Mouse (Mus musculus) kidney, adult 2 months (tissue): ENCODE data around the gene Pgd. TPM values are rescaled to one million over a fixed set of nuclear protein-coding genes. Genes with fewer than 3 reads are reported as not detected.

Experiments
- DNase-seq: peaks from one replicate; pipeline ENCODE4 v3.0.0; 2021
- H3K27ac ChIP-seq: fragments of 200-500 bp; 2 replicates; pipeline ENCODE4 v1.5.1; 2012; ENCODE audit warnings: low read depth, low read length, control low read depth, inconsistent platforms; ENCODE audit not compliant: insufficient read depth
- H3K27me3 ChIP-seq: fragments of 200-500 bp; replicated peaks from 2 replicates; pipeline ENCODE4 v1.6.1; 2012; ENCODE audit warnings: mild to moderate bottlenecking, moderate library complexity, low read length, inconsistent platforms; ENCODE audit not compliant: control insufficient read depth, insufficient read depth
- H3K36me3 ChIP-seq: fragments of 200-500 bp; 2 replicates; pipeline ENCODE4 v1.6.1; 2012; ENCODE audit warnings: mild to moderate bottlenecking, moderate library complexity, low read length, inconsistent platforms; ENCODE audit not compliant: control insufficient read depth, insufficient read depth
- H3K4me1 ChIP-seq: fragments of 200-500 bp; 2 replicates; pipeline ENCODE4 v1.6.1; 2011; ENCODE audit warnings: low read length; ENCODE audit not compliant: control insufficient read depth, insufficient read depth
- H3K4me3 ChIP-seq: fragments of 200-500 bp; 2 replicates; pipeline ENCODE4 v1.5.1; 2011; ENCODE audit warnings: mild to moderate bottlenecking, low read depth, low read length, control low read depth; ENCODE audit not compliant: insufficient read depth
- CTCF ChIP-seq: fragments of 200-500 bp; conservative IDR thresholded peaks from 2 replicates; pipeline ENCODE4 v1.5.1; 2011; ENCODE audit warnings: low read depth, mild to moderate bottlenecking, control low read depth, low read length, moderate library complexity, mixed read lengths; ENCODE audit not compliant: insufficient read depth, insufficient read length
- POLR2A ChIP-seq: fragments of 200-500 bp; IDR thresholded peaks from one replicate; pipeline ENCODE4 v1.6.1; 2011; ENCODE audit warnings: low read depth, low read length, control low read depth
- WGBS: fragments of 180-500 bp; shearing (Covaris S2); methylation state at CpG from one replicate; pipeline ENCODE4 v1.1.7; 2018; 5-methylcytosine and 5-hydroxymethylcytosine counted together
- polyA plus RNA-seq: library from polyadenylated mRNA; depleted of rRNA; stranded (reverse); fragments of >200 nt; gene quantifications from 2 replicates; pipeline ENCODE4 v1.2.3, GENCODE M21; 2012

Gene Pgd
- polyA plus RNA-seq, 1 experiment: 126 TPM

DNA sequence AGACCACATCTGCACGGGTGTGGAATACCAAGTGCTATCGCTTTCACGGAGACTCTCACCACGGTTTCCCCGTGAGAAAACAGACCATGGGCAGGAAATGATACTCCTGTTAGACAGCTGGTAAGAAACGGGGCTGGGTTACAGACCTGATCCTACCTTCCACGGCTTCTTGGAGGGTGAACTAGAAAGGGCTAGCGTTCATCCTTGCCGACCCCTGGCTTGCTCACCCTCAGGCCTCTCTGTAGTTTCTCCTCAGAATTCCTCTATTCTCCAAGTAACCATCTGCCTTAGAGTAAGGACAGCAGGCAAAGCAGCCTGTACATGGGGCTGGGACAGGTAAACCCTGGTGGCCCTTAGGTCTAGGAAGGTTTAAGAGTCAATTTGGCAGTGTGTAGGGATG is 17.4 kb downstream of the Pgd start:
- no peak overlapping the region for H3K4me3 ChIP-seq
- no peak overlapping the region for H3K27ac ChIP-seq
- DNase-seq: no peak
- H3K36me3 ChIP-seq: no peaks in the 10 kb centered on the region
- no peaks in the 10 kb centered on the region for H3K27me3 ChIP-seq
- no peaks in the 10 kb centered on the region for H3K4me1 ChIP-seq
- WGBS: 68% methylated on average over 9 of the region's 9 CpGs
- TF ChIP-seq POLR2A (no peak), CTCF (no peak)

DNA sequence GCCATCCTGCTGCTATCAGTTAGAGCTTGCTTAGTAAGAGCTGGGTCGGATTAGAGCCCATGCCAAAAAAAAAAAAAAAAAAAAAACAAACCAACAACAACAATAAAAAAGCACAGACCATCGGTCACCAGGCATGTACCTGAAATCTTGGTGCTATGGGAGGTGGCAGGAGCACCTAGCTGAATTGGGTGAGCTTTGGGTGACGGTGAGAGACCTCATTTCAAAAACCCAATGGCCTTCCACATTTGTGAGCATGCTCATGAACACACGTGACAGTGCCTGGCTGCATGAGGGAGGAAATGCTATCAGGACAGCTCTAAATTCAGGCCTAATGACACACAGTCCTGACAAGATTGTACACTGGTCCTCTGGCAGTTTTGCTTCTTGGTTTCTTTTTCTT is 18.5 kb downstream of the Pgd start:
- DNase-seq: no peak
- Histone ChIP-seq H3K27me3 (no peaks in the 10 kb centered on the region), H3K4me3 (no peak overlapping the region), H3K4me1 (no peaks in the 10 kb centered on the region), H3K36me3 (no peaks in the 10 kb centered on the region), H3K27ac (no peak overlapping the region)
- TF ChIP-seq CTCF (no peak), POLR2A (no peak)
- 50% methylated on average over 4 of the region's 4 CpGs for WGBS

DNA sequence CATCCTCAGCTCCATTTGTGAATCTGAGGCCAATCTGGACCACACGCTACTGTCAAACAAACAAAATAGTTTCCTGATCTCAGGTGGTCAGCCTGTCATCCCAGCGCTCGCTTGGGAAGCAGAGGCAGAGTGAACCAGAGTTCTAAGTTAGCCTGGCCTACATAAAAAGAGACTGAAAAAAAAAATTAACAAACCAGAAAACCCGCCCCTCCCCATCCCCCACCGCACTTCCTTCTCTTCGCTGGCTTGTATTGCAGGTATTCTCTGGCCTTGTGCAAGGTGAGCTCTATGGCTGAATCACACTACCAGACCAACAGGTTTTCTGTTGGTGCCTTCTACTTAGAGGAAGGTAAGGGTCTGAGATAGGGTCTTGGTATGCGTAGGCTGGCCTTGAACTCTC is 19.0 kb downstream of the Pgd start:
- no peak for TF ChIP-seq CTCF
- TF ChIP-seq POLR2A: no peak
- H3K4me1 ChIP-seq: no peaks in the 10 kb centered on the region
- H3K4me3 ChIP-seq: no peak overlapping the region
- no peak for DNase-seq
- WGBS: 75% methylated on average over 7 of the region's 7 CpGs
- H3K36me3 ChIP-seq: no peaks in the 10 kb centered on the region
- H3K27me3 ChIP-seq: no peaks in the 10 kb centered on the region
- H3K27ac ChIP-seq: no peak overlapping the region

GRCm38 (mm10) chr4:149145151-149145550 is 21.4 kb downstream of the Pgd start:
- Histone ChIP-seq H3K27me3 (no peaks in the 10 kb centered on the region), H3K36me3 (no peaks in the 10 kb centered on the region), H3K27ac (no peak overlapping the region), H3K4me1 (no peaks in the 10 kb centered on the region), H3K4me3 (no peak overlapping the region)
- WGBS: 81% methylated on average over 4 of the region's 4 CpGs
- no peak for DNase-seq
- TF ChIP-seq POLR2A (no peak), CTCF (no peak)

DNA sequence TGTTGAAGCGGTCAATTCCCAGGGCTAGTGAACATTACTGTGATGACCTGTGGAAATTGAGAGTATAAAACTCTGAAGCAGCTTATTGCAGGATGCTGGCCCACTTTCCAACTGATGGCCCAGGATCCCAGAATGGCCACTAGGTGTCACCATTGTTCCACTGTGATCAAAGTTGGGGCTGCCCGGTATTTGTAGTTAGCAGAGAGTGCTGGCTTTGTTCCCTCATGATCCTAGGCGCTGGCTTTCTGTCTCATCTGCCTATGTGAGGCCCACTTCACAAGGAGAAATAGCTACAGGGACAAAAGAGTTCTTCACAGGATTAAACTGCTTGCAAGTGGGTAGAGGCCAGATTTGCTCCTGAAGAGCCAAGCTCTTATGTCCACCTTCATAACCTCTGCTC is 22.1 kb downstream of the Pgd start:
- Histone ChIP-seq H3K4me3 (no peak overlapping the region), H3K4me1 (no peaks in the 10 kb centered on the region), H3K27ac (no peak overlapping the region), H3K27me3 (no peaks in the 10 kb centered on the region), H3K36me3 (no peaks in the 10 kb centered on the region)
- WGBS: 4% methylated on average over 3 of the region's 3 CpGs
- peak; percentile 83 for DNase-seq
- TF ChIP-seq CTCF: peak; percentile 96
- no peak for TF ChIP-seq POLR2A

GRCm38 (mm10) chr4:149143594-149143993 is 23.0 kb downstream of the Pgd start:
- H3K36me3 ChIP-seq: no peaks in the 10 kb centered on the region
- no peak overlapping the region for H3K4me3 ChIP-seq
- no peak overlapping the region for H3K27ac ChIP-seq
- TF ChIP-seq CTCF (no peak), POLR2A (no peak)
- 19% methylated on average over 4 of the region's 4 CpGs for WGBS
- H3K27me3 ChIP-seq: no peaks in the 10 kb centered on the region
- peak; percentile 49 for DNase-seq
- no peaks in the 10 kb centered on the region for H3K4me1 ChIP-seq

DNA sequence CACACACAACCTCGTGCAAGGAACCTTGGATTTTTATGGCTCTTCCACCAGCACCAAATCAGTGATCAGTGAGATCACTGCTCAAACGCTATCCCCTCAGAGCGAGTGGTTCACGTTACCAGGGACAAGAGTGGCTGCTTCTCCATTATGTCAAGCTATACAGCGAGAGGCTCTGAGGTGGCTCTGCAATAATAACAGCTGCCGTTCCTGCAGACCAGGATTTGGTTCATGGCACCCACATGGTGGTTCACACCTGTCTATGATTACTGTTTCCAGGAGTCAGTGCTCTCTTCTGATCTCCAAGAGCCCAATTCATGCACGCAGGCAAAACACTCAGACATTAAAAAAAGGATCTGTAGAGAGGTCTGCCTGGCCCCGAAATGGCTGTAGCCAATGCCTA is 28.1 kb downstream of the Pgd start:
- DNase-seq: no peak
- Histone ChIP-seq H3K4me3 (no peak overlapping the region), H3K36me3 (no peaks in the 10 kb centered on the region), H3K27me3 (no peaks in the 10 kb centered on the region), H3K4me1 (no peaks in the 10 kb centered on the region), H3K27ac (no peak overlapping the region)
- 67% methylated on average over 8 of the region's 8 CpGs for WGBS
- TF ChIP-seq POLR2A (no peak), CTCF (no peak)
